Mouse (Mus musculus): Measurements from ENCODE around the gene Pafah1b2.

The Pafah1b2 gene

GRCm38 (mm10) chr9:45944506-45945400, 67.7 kb downstream of the Pafah1b2 start:
- in situ Hi-C loops (cut with MboI; ENCODE audit: low sequenced_read_pairs): no loop called here

- in situ Hi-C loops (cut with MboI; ENCODE audit: low sequenced_read_pairs): no loop called here
Measured at GRCm38 (mm10) chr9:45943628-45944505, 68.6 kb downstream of the Pafah1b2 start.

- in situ Hi-C loops (cut with MboI; ENCODE audit: low sequenced_read_pairs): no loop called here
Measured at GRCm38 (mm10) chr9:45942916-45943315, 69.6 kb downstream of the Pafah1b2 start.

- in situ Hi-C loops (cut with MboI; ENCODE audit: low sequenced_read_pairs): no loop called here
Measured at GRCm38 (mm10) chr9:45942464-45942863, 70.0 kb downstream of the Pafah1b2 start.

GRCm38 (mm10) chr9:45941329-45941888, 71.1 kb downstream of the Pafah1b2 start:
- in situ Hi-C loops (cut with MboI; ENCODE audit: low sequenced_read_pairs): no loop called here

GRCm38 (mm10) chr9:45939794-45940193, 72.7 kb downstream of the Pafah1b2 start:
- in situ Hi-C loops (cut with MboI; ENCODE audit: low sequenced_read_pairs): no loop called here

- in situ Hi-C loops (cut with MboI; ENCODE audit: low sequenced_read_pairs): no loop called here
Measured at GRCm38 (mm10) chr9:45938952-45939637, 73.4 kb downstream of the Pafah1b2 start.

GRCm38 (mm10) chr9:45938088-45938487, 74.4 kb downstream of the Pafah1b2 start:
- in situ Hi-C loops (cut with MboI; ENCODE audit: low sequenced_read_pairs): no loop called here

- in situ Hi-C loops (cut with MboI; ENCODE audit: low sequenced_read_pairs): no loop called here
Measured at GRCm38 (mm10) chr9:45936883-45937282, 75.6 kb downstream of the Pafah1b2 start.

- in situ Hi-C loops (cut with MboI; ENCODE audit: low sequenced_read_pairs): no loop called here
Measured at GRCm38 (mm10) chr9:45935628-45936210, 76.8 kb downstream of the Pafah1b2 start, which contains the start of gene Tagln. TSS of gene Tagln (minus strand) at chr9:45936058.

- in situ Hi-C loops (cut with MboI; ENCODE audit: low sequenced_read_pairs): no loop called here
Measured at GRCm38 (mm10) chr9:45932571-45933415, 79.7 kb downstream of the Pafah1b2 start.

- in situ Hi-C loops (cut with MboI; ENCODE audit: low sequenced_read_pairs): no loop called here
Measured at GRCm38 (mm10) chr9:45931958-45932357, 80.5 kb downstream of the Pafah1b2 start.

- in situ Hi-C loops (cut with MboI; ENCODE audit: low sequenced_read_pairs): no loop called here
Measured at GRCm38 (mm10) chr9:45929285-45929684, 83.2 kb downstream of the Pafah1b2 start.

- in situ Hi-C loops (cut with MboI; ENCODE audit: low sequenced_read_pairs): no loop called here
Measured at GRCm38 (mm10) chr9:45919895-45920294, 92.6 kb downstream of the Pafah1b2 start.

- in situ Hi-C loops (cut with MboI; ENCODE audit: low sequenced_read_pairs): no loop called here
Measured at GRCm38 (mm10) chr9:45917041-45917934, 95.2 kb downstream of the Pafah1b2 start.

GRCm38 (mm10) chr9:45915659-45916058, 96.8 kb downstream of the Pafah1b2 start:
- in situ Hi-C loops (cut with MboI; ENCODE audit: low sequenced_read_pairs): no loop called here

Data from CH12F3 (cell line).